Mouse (Mus musculus): ENCODE measurements around the gene BC025920. TPM values are rescaled to one million over a fixed set of nuclear protein-coding genes. Genes with fewer than 3 reads are reported as not detected.
A peak's percentile ranks its signal among the peaks of the same experiment; 100 is the strongest.

The BC025920 gene
- polyA plus RNA-seq, 1 experiment: 0.25 TPM

GRCm38 (mm10) chr10:81626994-81627835, 21.1 kb downstream of the BC025920 start, which contains the start of gene Sirt6:
Gene Sirt6 (minus strand): TSS chr10:81627797.
- Histone ChIP-seq H3ac (ENCODE audit: control insufficient read depth, insufficient read length, low read depth) (peak within 1 kb of the TSS; percentile 63), H3K79me3 (ENCODE audit: low read depth) (no peaks in the 10 kb centered on the region), H3K4me3 (ENCODE audit: insufficient read depth, poor library complexity, severe bottlenecking) (peak within 1 kb of the TSS; percentile 65), H3K27me3 (ENCODE audit: control insufficient read depth, insufficient read depth, insufficient read length) (no peaks in the 10 kb centered on the region), H3K79me2 (ENCODE audit: control insufficient read depth, insufficient read depth) (peaks cover 9% of the 10 kb centered on the region), H3K36me3 (ENCODE audit: control insufficient read depth, insufficient read depth) (peaks cover 10% of the 10 kb centered on the region)
- TF ChIP-seq MAX (IDR thresholded peaks at IDR 0.05) (peak; percentile 79), MYOD1 (IDR thresholded peaks at IDR 0.05; ENCODE audit: control insufficient read depth, insufficient read length, low read depth) (no peak), CTCF (IDR thresholded peaks at IDR 0.05; ENCODE audit: control insufficient read depth, insufficient read depth, insufficient read length) (no peak)

GRCm38 (mm10) chr10:81627836-81628220, 21.8 kb downstream of the BC025920 start:
- Histone ChIP-seq H3K27me3 (ENCODE audit: control insufficient read depth, insufficient read depth, insufficient read length) (no peaks in the 10 kb centered on the region), H3K4me3 (ENCODE audit: insufficient read depth, poor library complexity, severe bottlenecking) (peak overlapping the region; percentile 65), H3ac (ENCODE audit: control insufficient read depth, insufficient read length, low read depth) (peak overlapping the region; percentile 52), H3K79me3 (ENCODE audit: low read depth) (no peaks in the 10 kb centered on the region), H3K36me3 (ENCODE audit: control insufficient read depth, insufficient read depth) (peaks cover 10% of the 10 kb centered on the region), H3K79me2 (ENCODE audit: control insufficient read depth, insufficient read depth) (peaks cover 9% of the 10 kb centered on the region)
- TF ChIP-seq MYOD1 (IDR thresholded peaks at IDR 0.05; ENCODE audit: control insufficient read depth, insufficient read length, low read depth) (no peak), FOSL1 (IDR thresholded peaks at IDR 0.05; ENCODE audit: insufficient read depth, low read length, poor library complexity, severe bottlenecking) (no peak), USF1 (IDR thresholded peaks at IDR 0.05; ENCODE audit: low read depth) (no peak), CTCF (IDR thresholded peaks at IDR 0.05; ENCODE audit: control insufficient read depth, insufficient read depth, insufficient read length) (no peak), MAX (IDR thresholded peaks at IDR 0.05) (no peak), MYOG (IDR thresholded peaks at IDR 0.05; ENCODE audit: control insufficient read depth, extremely low read depth, insufficient read length) (no peak), CEBPB (IDR thresholded peaks at IDR 0.05; ENCODE audit: low read depth) (no peak)

GRCm38 (mm10) chr10:81628390-81628789, 22.3 kb downstream of the BC025920 start, which contains the start of gene Ankrd24:
Gene Ankrd24 (plus strand): TSS chr10:81628540.
- Histone ChIP-seq H3K27me3 (ENCODE audit: control insufficient read depth, insufficient read depth, insufficient read length) (no peaks in the 10 kb centered on the region), H3ac (ENCODE audit: control insufficient read depth, insufficient read length, low read depth) (peak within 1 kb of the TSS; percentile 63), H3K79me3 (ENCODE audit: low read depth) (no peaks in the 10 kb centered on the region), H3K36me3 (ENCODE audit: control insufficient read depth, insufficient read depth) (peaks cover 10% of the 10 kb centered on the region), H3K79me2 (ENCODE audit: control insufficient read depth, insufficient read depth) (peaks cover 9% of the 10 kb centered on the region), H3K4me3 (ENCODE audit: insufficient read depth, poor library complexity, severe bottlenecking) (peak within 1 kb of the TSS; percentile 65)
- TF ChIP-seq MAX (IDR thresholded peaks at IDR 0.05) (no peak), CEBPB (IDR thresholded peaks at IDR 0.05; ENCODE audit: low read depth) (no peak), MYOG (IDR thresholded peaks at IDR 0.05; ENCODE audit: control insufficient read depth, extremely low read depth, insufficient read length) (no peak), FOSL1 (IDR thresholded peaks at IDR 0.05; ENCODE audit: insufficient read depth, low read length, poor library complexity, severe bottlenecking) (no peak)

GRCm38 (mm10) chr10:81633253-81634099, 27.4 kb downstream of the BC025920 start:
- Histone ChIP-seq H3K79me3 (ENCODE audit: low read depth) (no peaks in the 10 kb centered on the region), H3K79me2 (ENCODE audit: control insufficient read depth, insufficient read depth) (no peaks in the 10 kb centered on the region), H3K27me3 (ENCODE audit: control insufficient read depth, insufficient read depth, insufficient read length) (peaks cover 2% of the 10 kb centered on the region), H3K36me3 (ENCODE audit: control insufficient read depth, insufficient read depth) (no peaks in the 10 kb centered on the region), H3K4me3 (ENCODE audit: insufficient read depth, poor library complexity, severe bottlenecking) (peak overlapping the region; percentile 11), H3ac (ENCODE audit: control insufficient read depth, insufficient read length, low read depth) (peak overlapping the region; percentile 0)
- TF ChIP-seq MYOD1 (IDR thresholded peaks at IDR 0.05; ENCODE audit: control insufficient read depth, insufficient read length, low read depth): peak; percentile 63
- TF ChIP-seq USF1 (IDR thresholded peaks at IDR 0.05; ENCODE audit: low read depth): no peak
- TF ChIP-seq MYOG (IDR thresholded peaks at IDR 0.05; ENCODE audit: control insufficient read depth, extremely low read depth, insufficient read length): no peak
- no peak for TF ChIP-seq FOSL1 (IDR thresholded peaks at IDR 0.05; ENCODE audit: insufficient read depth, low read length, poor library complexity, severe bottlenecking)
- no peak for TF ChIP-seq CTCF (IDR thresholded peaks at IDR 0.05; ENCODE audit: control insufficient read depth, insufficient read depth, insufficient read length)
- TF ChIP-seq CEBPB (IDR thresholded peaks at IDR 0.05; ENCODE audit: low read depth): no peak
- TF ChIP-seq MAX (IDR thresholded peaks at IDR 0.05): no peak

- Histone ChIP-seq H3K79me2 (ENCODE audit: control insufficient read depth, insufficient read depth) (no peaks in the 10 kb centered on the region), H3K36me3 (ENCODE audit: control insufficient read depth, insufficient read depth) (no peaks in the 10 kb centered on the region), H3K79me3 (ENCODE audit: low read depth) (no peaks in the 10 kb centered on the region), H3K27me3 (ENCODE audit: control insufficient read depth, insufficient read depth, insufficient read length) (peaks cover 3% of the 10 kb centered on the region), H3ac (ENCODE audit: control insufficient read depth, insufficient read length, low read depth) (no peak overlapping the region), H3K4me3 (ENCODE audit: insufficient read depth, poor library complexity, severe bottlenecking) (no peak overlapping the region)
- TF ChIP-seq MAX (IDR thresholded peaks at IDR 0.05) (no peak), USF1 (IDR thresholded peaks at IDR 0.05; ENCODE audit: low read depth) (no peak), MYOD1 (IDR thresholded peaks at IDR 0.05; ENCODE audit: control insufficient read depth, insufficient read length, low read depth) (no peak), CEBPB (IDR thresholded peaks at IDR 0.05; ENCODE audit: low read depth) (no peak), FOSL1 (IDR thresholded peaks at IDR 0.05; ENCODE audit: insufficient read depth, low read length, poor library complexity, severe bottlenecking) (no peak), MYOG (IDR thresholded peaks at IDR 0.05; ENCODE audit: control insufficient read depth, extremely low read depth, insufficient read length) (no peak), CTCF (IDR thresholded peaks at IDR 0.05; ENCODE audit: control insufficient read depth, insufficient read depth, insufficient read length) (no peak)
These were observed 30.3 kb downstream of the BC025920 start for GRCm38 (mm10) chr10:81636338-81636737.
